Mouse (Mus musculus) skeletal muscle tissue, adult 2 months (tissue): ENCODE results near the gene Rps26.

Experiments
- DNase-seq: peaks from one replicate; pipeline ENCODE4 v3.0.0-alpha.2; 2012; ENCODE audit warnings: low read depth, low spot score

Gene Rps26

DNA sequence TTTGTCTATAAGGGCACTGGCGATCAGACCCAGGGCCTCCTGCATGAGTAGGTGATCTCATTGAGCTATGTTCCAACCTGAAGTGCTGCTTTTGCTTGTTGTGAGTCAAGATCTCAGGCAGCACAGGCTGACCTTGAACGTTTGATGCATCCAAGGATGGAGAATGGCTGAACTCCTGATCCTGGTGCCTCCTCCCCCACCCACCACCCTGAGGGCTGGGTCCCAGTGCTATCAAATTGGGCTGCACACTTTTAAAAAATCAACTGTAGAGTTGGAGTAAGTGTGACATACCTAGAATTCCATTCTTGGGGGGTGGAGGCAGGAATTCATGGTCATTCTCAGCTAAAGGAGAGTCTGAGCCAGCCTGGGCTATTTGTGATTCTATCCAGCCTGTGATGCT, 20.1 kb downstream of the Rps26 start:
- no peak for DNase-seq

DNA sequence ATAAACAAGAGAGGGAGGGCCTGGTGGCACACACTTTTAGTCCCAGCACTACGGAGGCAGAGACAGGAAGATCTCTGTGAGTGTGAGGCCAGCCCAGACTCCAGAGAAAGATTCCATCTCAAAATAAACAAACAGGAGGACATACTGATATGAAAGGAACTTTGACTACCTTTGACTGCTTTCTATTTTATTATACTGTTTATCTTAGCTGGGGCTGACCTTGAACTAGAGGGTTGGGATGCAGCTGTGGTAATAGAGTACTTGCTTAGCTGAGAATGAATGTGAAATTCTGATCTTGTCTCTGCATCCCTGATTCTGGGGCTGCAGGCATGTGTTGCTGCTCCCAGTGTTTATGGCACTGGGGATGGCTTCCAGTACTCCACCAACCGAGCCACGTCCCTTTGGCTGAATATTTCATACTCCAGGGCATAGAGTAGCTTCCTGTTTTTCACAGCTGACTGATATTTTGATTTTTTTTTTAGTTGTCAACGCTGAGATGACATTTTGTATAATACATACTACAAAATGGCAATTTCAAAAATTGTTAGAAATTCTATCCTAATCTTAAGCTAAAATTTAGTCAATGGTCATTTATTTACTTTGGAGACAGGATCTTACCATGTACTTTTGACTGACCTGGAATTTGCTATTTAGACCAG, 23.9 kb downstream of the Rps26 start:
- DNase-seq = no peak

DNA sequence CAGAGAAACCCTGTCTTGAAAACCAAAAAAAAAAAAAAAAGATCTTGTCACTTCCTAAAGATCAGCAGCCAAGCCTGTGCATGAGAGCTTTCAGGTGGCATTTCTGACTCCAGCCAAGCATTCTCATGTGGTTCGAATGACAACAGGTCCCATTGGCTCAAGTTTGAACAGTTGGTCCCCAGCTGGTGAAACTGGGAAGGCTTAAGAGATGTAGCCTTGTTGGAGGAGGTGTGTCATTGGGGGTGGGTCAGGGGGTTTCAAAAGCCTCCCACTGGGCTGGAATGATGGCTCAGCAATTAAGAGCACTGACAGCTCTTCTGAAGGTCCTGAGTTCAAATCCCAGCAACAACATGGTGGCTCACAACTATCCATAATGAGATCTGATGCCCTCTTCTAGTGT, 25.0 kb downstream of the Rps26 start:
- DNase-seq = no peak

DNA sequence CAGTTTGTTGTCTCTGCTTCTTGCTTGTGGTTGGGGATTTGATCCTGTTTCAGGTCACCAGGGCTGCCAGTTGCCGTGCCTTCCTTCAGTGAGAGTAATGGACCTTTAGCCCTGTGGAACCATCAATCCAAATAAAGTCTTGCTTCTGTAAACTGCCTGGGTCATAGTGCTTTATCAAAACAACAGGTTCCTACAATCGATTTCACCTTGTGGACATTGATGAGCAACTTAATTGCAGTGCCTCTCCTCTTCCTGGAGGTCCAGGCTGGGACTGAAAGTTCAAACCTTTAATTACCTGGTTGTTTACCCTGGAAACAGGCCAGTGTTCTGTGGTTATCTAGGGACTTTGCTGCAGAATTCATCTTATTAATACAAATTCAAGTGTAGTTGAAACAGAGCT, 28.1 kb downstream of the Rps26 start:
- no peak for DNase-seq

DNA sequence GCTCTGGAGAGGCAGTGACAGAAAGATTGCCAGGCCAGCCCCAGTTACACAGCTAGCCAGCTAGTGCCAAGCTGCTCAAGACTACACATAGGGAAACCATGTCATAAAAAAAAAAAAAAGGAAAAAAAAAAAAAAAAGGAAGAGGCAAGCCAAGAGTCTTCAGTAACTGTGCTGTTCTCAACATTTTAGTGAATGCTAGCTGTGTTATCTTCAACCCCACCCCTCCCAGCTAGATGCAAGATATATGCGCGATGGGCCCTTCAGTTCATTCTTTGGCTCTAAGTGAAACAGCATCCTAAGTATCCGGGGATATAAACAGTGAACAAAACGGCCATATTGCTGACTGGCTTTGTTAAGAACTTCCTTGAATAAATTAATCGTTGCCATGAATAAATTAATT, 33.8 kb downstream of the Rps26 start:
- DNase-seq = no peak

DNA sequence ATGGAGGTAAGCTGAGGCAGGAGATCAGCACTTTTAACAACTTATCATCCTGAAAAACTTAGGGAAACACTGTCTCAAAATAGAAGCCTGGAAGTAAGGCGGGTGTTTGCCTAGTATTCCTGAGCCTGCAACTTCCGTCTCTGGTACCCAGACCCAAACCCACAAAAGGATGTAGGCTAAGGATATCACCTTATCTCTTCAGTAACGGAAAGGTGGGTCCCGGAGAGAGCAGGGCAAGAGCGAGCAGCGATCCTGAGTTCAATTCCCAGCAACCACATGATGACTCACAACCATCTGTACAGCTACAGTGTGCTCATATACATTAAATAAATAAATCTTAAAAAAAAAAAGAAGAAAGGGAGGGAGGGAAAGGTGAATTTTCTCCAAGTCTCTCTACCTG, 35.1 kb downstream of the Rps26 start:
- DNase-seq = no peak

DNA sequence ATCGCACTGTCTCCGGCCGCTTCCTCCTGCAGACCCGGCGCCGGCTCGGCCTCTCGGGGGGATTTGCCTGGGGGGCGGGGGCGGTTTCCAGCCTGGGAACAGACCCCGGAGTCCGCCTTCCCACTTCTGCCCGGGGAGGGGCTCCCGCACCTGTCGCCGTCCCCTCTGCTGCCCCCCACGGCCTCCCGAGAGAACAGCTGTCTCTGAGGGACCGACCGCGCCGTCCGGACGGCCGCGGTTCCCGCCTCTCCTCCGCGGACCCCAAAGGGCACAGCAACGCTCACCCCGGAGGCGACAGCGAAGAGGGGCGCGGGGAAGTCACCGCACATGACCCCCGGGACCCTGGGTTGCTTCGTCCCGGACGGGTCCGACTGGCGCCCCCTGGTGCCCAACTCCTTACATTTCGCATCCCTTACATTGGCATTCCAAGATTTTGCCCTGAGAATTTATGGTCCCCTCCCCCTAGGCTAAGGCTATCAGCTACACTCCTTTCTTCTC, 36.3 kb downstream of the Rps26 start:
- no peak for DNase-seq

DNA sequence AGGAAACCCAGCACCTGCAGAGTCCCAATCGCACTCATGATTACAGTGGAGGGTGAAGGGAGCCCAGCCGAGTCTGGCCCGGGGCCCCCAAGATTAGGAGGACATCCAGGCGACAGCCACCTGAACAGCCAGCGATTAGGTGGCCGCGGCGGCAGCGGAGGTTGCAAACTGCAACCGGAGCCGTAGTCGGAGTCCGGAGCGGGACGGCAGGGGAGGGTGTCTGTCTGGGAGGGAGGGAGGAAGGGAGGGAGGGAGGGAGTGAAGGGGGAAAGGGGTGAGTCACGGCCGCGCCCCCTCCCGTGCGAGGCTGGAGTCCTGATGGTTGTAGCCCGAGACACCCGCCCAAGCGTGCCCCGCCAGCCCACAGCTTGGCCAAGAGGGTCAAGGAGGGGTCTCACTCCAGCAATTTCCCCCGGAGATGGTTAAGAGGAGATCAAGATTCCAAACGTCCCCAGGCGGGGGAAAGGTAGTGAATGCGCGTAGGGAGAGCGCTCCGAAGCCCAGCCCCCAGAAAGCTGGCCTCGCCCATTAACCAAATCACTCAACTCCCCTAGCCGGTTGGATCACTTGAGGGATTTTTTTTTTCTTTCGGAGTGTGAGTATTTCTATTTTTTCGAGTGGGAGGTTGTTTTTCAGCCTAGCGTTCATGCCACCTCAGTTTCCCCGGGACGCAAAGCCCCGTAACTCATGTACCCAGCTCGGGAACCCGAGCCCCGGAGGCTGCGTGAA, 36.9 kb downstream of the Rps26 start, which contains the start of gene Erbb3:
Gene Erbb3 (minus strand): TSS at position 189 of the 729 bp plus-strand sequence.
- no peak for DNase-seq

DNA sequence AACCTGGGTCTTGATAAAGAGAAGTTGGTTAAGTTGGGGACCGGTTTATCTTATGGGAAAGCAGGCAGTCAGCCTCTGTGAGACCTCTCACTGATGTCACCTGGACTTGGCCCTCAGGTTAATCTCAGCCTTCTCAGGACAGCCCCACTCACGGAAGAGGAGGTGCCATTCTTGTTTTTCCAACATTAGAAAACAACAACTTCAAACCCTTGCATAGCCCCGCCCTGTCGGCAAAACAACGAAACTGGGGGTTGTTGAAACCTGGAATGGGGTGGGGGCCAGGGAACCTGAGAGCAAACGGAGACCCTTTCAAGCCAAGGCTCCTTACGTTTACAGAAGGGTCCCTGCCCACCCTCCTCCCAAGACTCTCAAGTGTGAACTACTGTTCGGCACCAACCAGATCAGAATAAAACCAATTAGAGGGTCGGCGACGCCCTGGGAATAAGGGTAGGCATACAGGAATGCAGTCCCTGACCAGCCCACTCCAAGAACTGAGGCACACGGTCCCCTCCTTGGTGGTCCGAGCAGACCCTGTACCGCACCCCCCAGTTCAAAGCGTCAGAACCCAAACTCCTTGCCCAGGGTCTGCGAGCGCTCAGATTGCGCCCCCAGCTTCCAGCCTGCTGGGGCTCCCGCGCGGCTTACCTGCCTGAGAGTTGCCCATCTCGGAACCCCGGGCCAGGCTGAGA, 37.6 kb downstream of the Rps26 start:
- no peak for DNase-seq

DNA sequence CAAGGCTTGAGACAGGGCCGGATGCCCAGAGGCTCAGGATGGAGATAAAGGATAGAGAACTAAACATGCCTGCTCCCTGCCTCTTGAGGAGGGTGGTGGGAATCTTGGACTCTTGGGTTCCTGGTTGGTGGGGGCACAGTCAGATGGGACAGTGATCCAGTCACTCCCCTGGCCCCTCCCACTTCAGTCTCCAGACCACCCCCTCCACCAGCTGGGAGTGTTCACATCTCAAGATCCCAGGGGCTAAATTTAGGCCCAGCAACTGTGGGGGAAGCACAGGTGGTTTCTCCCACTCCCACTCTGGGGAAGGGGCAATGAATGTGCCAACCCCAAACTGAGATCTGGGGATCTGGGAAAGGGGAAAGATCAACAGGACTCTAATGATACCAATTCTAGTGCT, 38.4 kb downstream of the Rps26 start:
- DNase-seq = no peak

DNA sequence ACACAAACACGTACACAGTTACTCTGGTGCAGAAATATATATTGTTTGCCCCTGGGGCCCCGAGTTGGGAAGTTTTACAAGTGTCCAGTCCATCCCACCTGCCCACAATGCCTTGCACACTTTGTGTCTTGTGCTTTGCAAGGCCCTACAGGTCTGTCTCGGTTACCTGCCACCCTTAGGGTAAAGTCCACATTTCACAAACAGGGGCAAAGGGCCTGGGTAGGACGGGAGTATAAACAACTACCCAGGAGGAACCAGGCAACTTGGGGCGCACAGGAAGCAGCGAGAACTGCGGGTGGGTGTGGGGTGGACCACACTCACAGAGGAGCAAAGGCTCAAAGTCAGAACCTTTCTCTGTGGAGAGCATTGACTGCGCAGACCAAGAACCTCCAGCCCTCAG, 38.9 kb downstream of the Rps26 start:
- DNase-seq = no peak

DNA sequence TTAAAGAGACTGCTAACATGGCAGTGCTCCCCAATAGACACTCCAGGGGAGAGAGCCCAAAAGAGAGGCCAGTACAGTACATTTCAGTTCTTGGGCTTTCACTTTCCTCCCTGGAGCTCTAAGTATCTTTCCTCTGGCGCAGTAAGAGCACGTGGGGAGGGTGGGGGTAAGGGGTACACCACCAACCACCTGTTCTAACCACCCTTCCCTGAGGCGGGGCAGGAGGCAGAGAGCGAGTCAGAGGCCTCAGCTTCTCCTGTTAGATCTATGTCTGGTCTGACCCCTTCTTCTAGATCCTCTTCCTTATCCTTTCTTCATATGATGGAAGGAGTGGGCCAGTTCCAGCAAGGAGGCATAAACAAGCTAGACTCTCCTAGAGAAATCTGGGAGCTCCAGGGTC, 39.4 kb downstream of the Rps26 start:
- DNase-seq = no peak

DNA sequence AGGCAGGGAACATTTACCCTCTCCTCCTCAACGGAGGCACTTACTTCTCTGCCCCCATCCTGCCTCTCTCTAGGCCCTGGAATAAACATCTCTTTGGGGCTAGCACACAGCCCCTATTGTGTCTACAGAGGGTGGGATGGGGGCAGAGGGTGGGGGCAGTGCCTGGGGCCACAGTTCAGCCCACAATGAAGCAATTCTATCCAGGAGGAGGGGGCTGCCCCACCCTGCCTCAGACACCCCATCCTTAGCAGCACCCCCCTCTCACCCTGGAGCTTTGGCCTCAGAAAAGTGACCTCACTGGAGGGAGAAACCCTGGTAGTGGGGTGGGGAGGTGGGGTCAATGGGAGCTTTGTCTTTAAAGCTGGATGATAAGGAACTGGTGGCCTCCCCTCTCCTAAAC, 40.0 kb downstream of the Rps26 start:
- no peak for DNase-seq

DNA sequence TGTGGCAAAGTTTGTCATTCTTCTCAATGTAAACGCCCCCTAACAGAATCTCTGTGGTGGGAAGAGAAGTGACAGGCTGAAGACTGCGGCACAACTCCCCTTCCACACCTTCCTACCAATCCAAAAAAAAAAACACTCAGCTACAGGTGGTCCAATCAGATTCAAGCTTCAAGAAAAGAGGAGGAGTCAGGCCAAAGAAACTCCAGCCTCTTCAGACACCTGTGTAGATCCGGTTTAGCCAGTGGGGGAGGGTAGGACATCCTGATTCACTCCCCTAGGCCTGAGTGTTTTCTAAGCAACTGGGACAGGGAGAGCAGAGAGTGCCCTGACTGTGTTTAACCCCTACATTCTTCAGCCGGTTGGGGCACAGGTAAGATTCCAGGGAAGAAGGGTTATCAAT, 42.2 kb downstream of the Rps26 start:
- no peak for DNase-seq

DNA sequence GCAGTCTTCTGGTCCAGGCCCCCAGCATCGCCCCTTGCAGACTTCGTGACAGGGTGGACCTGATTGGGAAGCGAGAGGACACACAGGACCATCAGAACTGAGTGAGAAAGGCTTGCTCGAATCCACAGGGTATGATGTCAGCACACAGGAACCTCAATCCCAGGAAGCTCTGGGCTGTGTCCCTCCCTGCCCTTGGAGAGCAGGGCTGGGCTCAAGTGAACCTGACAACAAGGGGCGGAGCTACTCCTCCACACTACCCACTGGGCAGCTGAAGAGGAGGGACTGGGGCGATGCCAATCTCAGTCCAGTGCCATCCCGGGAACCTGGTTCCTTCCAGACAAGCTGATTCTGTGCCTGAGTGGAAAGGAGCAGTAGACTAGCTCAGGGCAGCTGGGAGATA, 42.9 kb downstream of the Rps26 start:
- peak; percentile 74 for DNase-seq

DNA sequence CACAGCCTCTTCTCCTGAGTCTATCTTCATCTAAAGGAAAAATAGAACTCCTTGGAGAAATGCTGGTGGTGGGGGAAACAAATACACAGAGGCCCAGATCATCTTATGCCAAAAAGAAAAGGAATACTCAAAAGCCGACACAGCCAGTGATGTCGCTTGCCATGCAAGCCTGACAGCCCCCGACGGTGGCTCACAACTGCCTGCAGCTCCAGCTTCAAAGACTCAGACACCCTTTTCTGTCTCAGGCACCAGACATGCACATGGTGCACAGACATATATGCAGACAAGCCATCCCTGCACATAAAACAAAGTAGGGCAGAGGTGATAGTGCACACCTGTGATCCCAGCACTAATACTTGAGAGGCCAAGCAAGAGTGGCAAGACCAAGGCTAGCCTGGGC, 46.8 kb downstream of the Rps26 start:
- DNase-seq = no peak

DNA sequence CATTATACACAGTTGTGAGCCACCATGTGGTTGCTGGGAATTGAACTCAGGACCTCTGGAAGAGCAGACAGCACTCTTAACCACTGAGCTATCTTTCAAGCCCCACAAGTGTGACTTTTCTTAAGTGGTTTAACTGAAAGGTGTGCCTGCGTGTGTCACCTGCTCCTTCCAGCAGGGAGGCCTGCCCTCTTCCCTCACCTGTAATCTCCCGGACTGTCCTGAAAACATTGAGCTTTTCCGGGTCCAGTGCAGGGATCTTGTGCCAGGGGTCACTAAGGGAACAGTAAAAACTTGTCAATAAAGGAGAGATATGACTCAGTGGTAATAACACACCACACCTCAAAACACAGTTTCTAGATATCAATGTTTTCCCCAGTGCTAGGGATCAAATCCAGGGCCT, 47.2 kb downstream of the Rps26 start:
- DNase-seq = no peak

DNA sequence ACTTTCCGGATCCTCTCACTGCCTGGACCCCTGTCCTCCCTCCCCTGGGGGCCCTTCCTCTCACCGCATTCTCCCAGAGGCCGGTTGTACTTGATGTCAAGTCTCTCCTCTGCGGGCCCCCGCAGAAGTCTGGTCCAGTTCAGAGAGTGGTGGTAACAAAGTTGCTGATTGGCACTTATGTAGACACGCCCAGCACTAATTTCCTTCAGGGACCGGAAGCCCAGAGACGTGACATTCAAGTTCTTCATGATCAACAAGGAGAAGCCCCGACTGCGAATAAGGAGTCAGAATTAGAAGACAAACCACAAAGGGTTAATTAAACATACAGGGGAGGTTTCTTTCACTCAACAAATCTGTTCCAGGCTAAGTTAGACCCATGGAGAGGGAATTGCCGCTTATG, 48.2 kb downstream of the Rps26 start:
- DNase-seq = no peak

DNA sequence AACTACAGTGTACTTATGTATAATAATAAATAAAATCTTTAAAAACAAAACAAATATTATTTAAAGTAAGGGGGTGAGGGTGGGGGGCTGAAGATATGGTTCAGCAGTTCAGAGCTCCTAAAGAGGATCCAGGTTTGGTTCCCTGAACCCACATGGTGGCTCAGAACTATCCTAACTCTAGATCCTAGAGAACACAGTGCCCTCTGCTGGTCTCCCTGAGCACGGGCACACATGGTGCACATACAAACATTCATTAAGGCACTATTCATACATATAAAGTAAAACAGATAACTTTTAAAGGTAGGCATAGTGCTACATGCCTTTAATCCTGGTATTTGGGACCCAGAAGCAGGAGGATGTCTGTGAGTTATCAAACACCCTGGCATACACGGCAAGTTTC, 51.5 kb downstream of the Rps26 start:
- DNase-seq = no peak
